ENCODE assay signal across 8 mouse cellular contexts in the genomic region with DNA sequence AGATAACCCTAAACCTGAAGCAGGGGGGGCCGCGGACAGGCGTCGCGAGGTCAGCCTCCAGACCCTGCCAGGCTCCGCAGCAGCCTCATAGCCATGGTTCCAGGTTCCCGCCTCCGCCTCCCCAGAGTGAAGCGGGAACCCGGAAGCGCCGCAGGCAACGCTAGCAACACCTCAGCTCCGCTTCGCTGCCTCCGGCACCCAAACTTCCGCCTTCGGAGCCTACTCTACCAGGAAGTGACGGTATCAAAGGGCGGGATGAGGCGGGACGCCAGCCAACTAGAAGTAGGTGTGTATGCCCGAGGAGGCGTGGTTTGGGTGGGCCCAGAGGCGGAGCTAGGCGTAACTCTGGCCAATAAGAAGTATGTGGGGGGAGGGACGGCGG. TPM values are rescaled to one million over a fixed set of nuclear protein-coding genes. Genes with fewer than 3 reads are reported as not detected.
DNase-seq lines count a peak whose midpoint lies in the region; ATAC-seq and TF ChIP-seq lines count a peak whose summit lies in the region.

Slc38a10 (minus strand) TSS at position 234 of the 382 bp plus-strand sequence.

- peaks cover 36% of the 10 kb centered on the region for H3K79me2 ChIP-seq in MEL (ENCODE audit: control insufficient read depth, insufficient read depth, low read length, poor library complexity)

- H3K27me3 ChIP-seq in MEL (ENCODE audit: control insufficient read depth in 1 of 2, insufficient read depth in 2 of 2, low read length in 2 of 2), result no peaks in the 10 kb centered on the region
- H3K27me3 ChIP-seq in cerebellum, adult 2 months (ENCODE audit: control insufficient read depth, insufficient read depth, low read length), result no peaks in the 10 kb centered on the region
- no peaks in the 10 kb centered on the region for H3K27me3 ChIP-seq in forebrain, postnatal 0 days (ENCODE audit: insufficient read depth, low read length)
- H3K27me3 ChIP-seq in lung, embryonic 15.5 days, result no peaks in the 10 kb centered on the region

- peak within 1 kb of the TSS; percentile 84 for H3K4me2 ChIP-seq in forebrain, postnatal 0 days (ENCODE audit: low read depth)
- peak within 1 kb of the TSS; percentile 67 for H3K4me2 ChIP-seq in lung, embryonic 15.5 days

- TF ChIP-seq EP300 in MEL (IDR thresholded peaks at IDR 0.05; ENCODE audit: low read depth in 1 of 2, low read length in 2 of 2), result no peak

- peak within 1 kb of the TSS; percentile 83 for H3K9ac ChIP-seq in MEL (ENCODE audit: control insufficient read depth, low read depth, low read length, poor library complexity, severe bottlenecking)
- H3K9ac ChIP-seq in forebrain, postnatal 0 days, result peak within 1 kb of the TSS; percentile 75
- H3K9ac ChIP-seq in lung, embryonic 15.5 days, result peak within 1 kb of the TSS; percentile 71

- peaks cover 6 to 18% of the 10 kb centered on the region in 2 experiments for H3K4me1 ChIP-seq in MEL (ENCODE audit: control insufficient read depth in 1 of 2, insufficient read depth in 2 of 2, low read length in 2 of 2)
- 0 out of 2 replicates have a peak, but pooled peaks cover 4% of the 10 kb centered on the region for H3K4me1 ChIP-seq in cerebellum, adult 2 months (ENCODE audit: control insufficient read depth, insufficient read depth, low read length)
- H3K4me1 ChIP-seq in forebrain, postnatal 0 days (ENCODE audit: insufficient read depth), result peaks cover 5% of the 10 kb centered on the region
- H3K4me1 ChIP-seq in lung, embryonic 15.5 days, result peaks cover 21% of the 10 kb centered on the region

- peak; percentile 100 for DNase-seq in MEL (ENCODE audit: low read depth, low spot score)
- peak; percentile 100 for DNase-seq in cerebellum, adult 2 months
- peak; percentile 100 for DNase-seq in forebrain, postnatal 0 days
- peak; percentile 100 for DNase-seq in heart, postnatal 4 days
- DNase-seq in layer of hippocampus, adult 8-10 months (ENCODE audit: low spot score in 2 of 2), result peak; percentile 100
- peak; percentile 99 for DNase-seq in ovary, adult 18-20 months (ENCODE audit: low spot score)
- peak; percentile 100 for DNase-seq in thymus, postnatal 0 days (ENCODE audit: low spot score)

- WGBS in cerebellum, adult 2 months, result under 1% methylated on average over 28 of the region's 28 CpGs
- 2% methylated on average over 28 of the region's 28 CpGs for WGBS in forebrain, postnatal 0 days
- WGBS in lung, embryonic 15.5 days, result under 1% methylated on average over 28 of the region's 28 CpGs

- peak within 1 kb of the TSS; percentile 62 to 78 for H3K4me3 ChIP-seq in MEL (ENCODE audit: control insufficient read depth in 1 of 2, insufficient read depth in 1 of 2, low read depth in 2 of 2, low read length in 2 of 2)
- peak within 1 kb of the TSS; percentile 89 for H3K4me3 ChIP-seq in cerebellum, adult 2 months (replicated peaks; ENCODE audit: insufficient read depth, low read depth, low read length)
- H3K4me3 ChIP-seq in forebrain, postnatal 0 days (ENCODE audit: low read depth, low read length), result peak within 1 kb of the TSS; percentile 88
- H3K4me3 ChIP-seq in lung, embryonic 15.5 days, result peak within 1 kb of the TSS; percentile 84

- no peak for TF ChIP-seq RAD21 in MEL (IDR thresholded peaks at IDR 0.05; ENCODE audit: low read depth, low read length)

- no peak for TF ChIP-seq CTCF in MEL (IDR thresholded peaks at IDR 0.05 in 2 of 3, conservative IDR thresholded peaks at IDR 0.05 in 1 of 3; ENCODE audit: control insufficient read depth in 1 of 3, insufficient read depth in 1 of 3, low read depth in 2 of 3, low read length in 3 of 3, poor library complexity in 1 of 3, severe bottlenecking in 1 of 3)
- TF ChIP-seq CTCF in cerebellum, adult 2 months (IDR thresholded peaks at IDR 0.05; ENCODE audit: borderline replicate concordance, insufficient read depth, low read depth, low read length), result no peak
- TF ChIP-seq CTCF in forebrain, postnatal 0 days (IDR thresholded peaks at IDR 0.05; ENCODE audit: low read depth), result no peak

- no peaks in the 10 kb centered on the region for H3K9me3 ChIP-seq in MEL (replicated peaks; ENCODE audit: insufficient read depth, low read length)
- no peaks in the 10 kb centered on the region for H3K9me3 ChIP-seq in forebrain, postnatal 0 days (ENCODE audit: low read length)
- H3K9me3 ChIP-seq in lung, embryonic 15.5 days, result no peaks in the 10 kb centered on the region

- peak; percentile 99 for ATAC-seq in forebrain, postnatal 0 days
- peak; percentile 97 for ATAC-seq in lung, embryonic 15.5 days (ENCODE audit: borderline replicate concordance, extremely low read depth, low FRiP score, low TSS enrichment)

- peaks cover 0 to 14% of the 10 kb centered on the region in 2 experiments; a peak in 3 of 4 replicates for H3K36me3 ChIP-seq in MEL (ENCODE audit: control insufficient read depth in 1 of 2, insufficient read depth in 2 of 2, low read length in 2 of 2)
- H3K36me3 ChIP-seq in forebrain, postnatal 0 days (ENCODE audit: insufficient read depth), result no peaks in the 10 kb centered on the region; the same call in 1 of the 2 replicates
- H3K36me3 ChIP-seq in lung, embryonic 15.5 days, result no peaks in the 10 kb centered on the region

- H3K27ac ChIP-seq in MEL (ENCODE audit: control insufficient read depth, low read depth, low read length), result peak within 1 kb of the TSS; percentile 70
- peak within 1 kb of the TSS; percentile 28; the same call in 1 of the 2 replicates for H3K27ac ChIP-seq in cerebellum, adult 2 months (ENCODE audit: insufficient read depth, low read length)
- H3K27ac ChIP-seq in forebrain, postnatal 0 days (ENCODE audit: low read depth, low read length), result peak within 1 kb of the TSS; percentile 79
- peak within 1 kb of the TSS; percentile 60 for H3K27ac ChIP-seq in lung, embryonic 15.5 days

- peak; percentile 74 to 90; a peak in 3 of 4 replicates for TF ChIP-seq POLR2A in MEL (IDR thresholded peaks at IDR 0.05; ENCODE audit: control insufficient read depth in 1 of 2, insufficient read depth in 1 of 2, low read depth in 1 of 2, low read length in 2 of 2, poor library complexity in 1 of 2)
- TF ChIP-seq POLR2A in cerebellum, adult 2 months (IDR thresholded peaks at IDR 0.05; ENCODE audit: borderline replicate concordance, insufficient read depth, low read length), result peak; percentile 84; the same call in 1 of the 2 replicates

TF ChIP-seq in MEL, 35 proteins besides CTCF, POLR2A, EP300 and RAD21 (continues in another document):
- TF ChIP-seq MAFK (IDR thresholded peaks at IDR 0.05; ENCODE audit: borderline replicate concordance, low read depth, low read length), result no peak
- peak; percentile 97 for TF ChIP-seq SIN3A (IDR thresholded peaks at IDR 0.05; ENCODE audit: low read length)
- peak; percentile 52; the same call in 1 of the 2 replicates for TF ChIP-seq TCF12 (IDR thresholded peaks at IDR 0.05; ENCODE audit: low read depth, low read length)
- no peak for TF ChIP-seq CHD1 (IDR thresholded peaks at IDR 0.05; ENCODE audit: low read depth, low read length)
- no peak for TF ChIP-seq GATA1 (IDR thresholded peaks at IDR 0.05; ENCODE audit: low read depth, low read length)
- no peak for TF ChIP-seq SMC3 (IDR thresholded peaks at IDR 0.05; ENCODE audit: low read depth, low read length)
- TF ChIP-seq ZC3H11A (IDR thresholded peaks at IDR 0.05; ENCODE audit: low read depth, low read length), result no peak
- TF ChIP-seq MEF2A (IDR thresholded peaks at IDR 0.05; ENCODE audit: extremely low read depth, insufficient replicate concordance, low read depth, low read length, poor library complexity, severe bottlenecking), result no peak
- no peak for TF ChIP-seq MYB (IDR thresholded peaks at IDR 0.05; ENCODE audit: low read depth, low read length)
- no peak for TF ChIP-seq USF1 (IDR thresholded peaks at IDR 0.05; ENCODE audit: low read depth, low read length)
- TF ChIP-seq MAZ (IDR thresholded peaks at IDR 0.05; ENCODE audit: low read depth, low read length), result no peak
- TF ChIP-seq POLR2AphosphoS5 (IDR thresholded peaks at IDR 0.05; ENCODE audit: borderline replicate concordance, low read depth, low read length), result no peak
- no peak for TF ChIP-seq TAL1 (IDR thresholded peaks at IDR 0.05; ENCODE audit: low read length)
- peak; percentile 90 for TF ChIP-seq HCFC1 (IDR thresholded peaks at IDR 0.05; ENCODE audit: low read depth, low read length)
- TF ChIP-seq NRF1 (IDR thresholded peaks at IDR 0.05; ENCODE audit: insufficient read depth, low read depth, low read length, poor library complexity, severe bottlenecking), result peak; percentile 33; the same call in 1 of the 2 replicates
- no peak for TF ChIP-seq BHLHE40 (IDR thresholded peaks at IDR 0.05; ENCODE audit: borderline replicate concordance, low read depth, low read length)
- peak; percentile 92 for TF ChIP-seq NELFE (IDR thresholded peaks at IDR 0.05; ENCODE audit: low read depth, low read length)
- 0 out of 2 replicates have a peak, but pooled peaks have one; percentile 36 for TF ChIP-seq UBTF (IDR thresholded peaks at IDR 0.05; ENCODE audit: borderline replicate concordance, insufficient read depth, low read depth, low read length)
- TF ChIP-seq KAT2A (conservative IDR thresholded peaks at IDR 0.05; ENCODE audit: low read depth, low read length), result no peak
- TF ChIP-seq MXI1 (IDR thresholded peaks at IDR 0.05; ENCODE audit: low read depth, low read length), result no peak
- no peak for TF ChIP-seq MAX (IDR thresholded peaks at IDR 0.05; ENCODE audit: low read length)
- TF ChIP-seq ELF1 (IDR thresholded peaks at IDR 0.05; ENCODE audit: low read depth, low read length), result peak; percentile 100
- no peak for TF ChIP-seq GABPA (IDR thresholded peaks at IDR 0.05; ENCODE audit: low read depth, low read length)
- no peak for TF ChIP-seq JUND (IDR thresholded peaks at IDR 0.05; ENCODE audit: low read depth, low read length)
- TF ChIP-seq ETS1 (IDR thresholded peaks at IDR 0.05; ENCODE audit: low read depth, low read length), result peak; percentile 38; the same call in 1 of the 2 replicates
- TF ChIP-seq ZMIZ1 (IDR thresholded peaks at IDR 0.05; ENCODE audit: low read depth, low read length), result no peak

RNA-seq across cellular contexts. Expression of gene Slc38a10, which starts in this region (rescaled TPM):
- 71.3 and 78.2 TPM in 2 replicates for total RNA-seq in MEL (2012; rRNA removed)
- 10 to 100 TPM in 1 of 2 experiments, not detected in 1; 80.7 TPM for polyA plus RNA-seq in MEL (2012; ENCODE audit: insufficient read depth in 1 of 2, insufficient read length in 2 of 2, low read depth in 1 of 2, low replicate concordance in 2 of 2, missing spikeins in 1 of 2)
- polyA plus RNA-seq in cerebellum, adult 2 months (2012; rRNA removed), result 72.5 and 73.2 TPM in 2 replicates
- total RNA-seq in forebrain, postnatal 0 days (2014; rRNA removed), result 114 and 147 TPM in 2 replicates
- polyA plus RNA-seq in forebrain, postnatal 0 days (2015; fragmentation: Nextera tagmentation; extraction: Ambion mirVana), result 90.4 and 97.0 TPM in 2 replicates
- 100 to 1,000 TPM; 115 to 116 TPM for total RNA-seq in heart, postnatal 4 days (2021)
- 10 to 100 TPM; 83.1 to 95.2 (median 88.8) TPM for total RNA-seq in layer of hippocampus, adult 8-10 months (2022)
- polyA plus RNA-seq in lung, embryonic 15.5 days (2015; fragmentation: Nextera tagmentation; extraction: Ambion mirVana), result 91.2 and 92.1 TPM in 2 replicates
- 58.9 and 60.9 TPM in 2 replicates for polyA plus RNA-seq in thymus, postnatal 0 days (2015; fragmentation: Nextera tagmentation; extraction: Ambion mirVana)

Comparison
In these comparisons a context has a peak if more than half of its experiments do, and no peak if none do; other contexts are left out.
1. Peak in every context shown above with its lines: DNase-seq, ATAC-seq, H3K4me3 ChIP-seq and H3K27ac ChIP-seq.
2. H3K27ac ChIP-seq: peak in every context shown above with its lines; median percentile 79 in forebrain, postnatal 0 days; 70 in MEL; 60 in lung, embryonic 15.5 days; 28 in cerebellum, adult 2 months.